Mouse (Mus musculus): ENCODE measurements around the gene Cachd1.

DNA sequence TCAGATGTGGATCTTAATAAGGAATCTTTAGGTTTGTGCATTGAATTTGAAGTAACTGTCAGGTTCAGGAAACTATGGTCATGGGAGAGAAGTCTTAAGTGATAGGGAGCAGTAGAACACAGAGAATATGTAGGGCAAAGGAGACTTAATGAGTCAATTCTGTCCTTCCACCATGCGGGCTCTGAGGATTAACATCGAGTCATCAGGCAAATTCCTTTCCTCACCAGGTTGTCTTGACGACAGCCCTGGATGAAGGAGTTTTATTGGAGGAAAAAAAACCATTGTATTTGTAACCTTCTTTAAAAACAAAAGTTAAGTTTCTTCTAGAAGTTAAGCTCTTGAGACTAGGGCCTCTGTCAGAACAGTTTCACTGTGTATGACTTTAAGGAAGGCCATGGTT is 100.9 kb downstream of the Cachd1 start:
- no peak for TF ChIP-seq CTCF (IDR thresholded peaks at IDR 0.05)
- TF ChIP-seq EP300 (IDR thresholded peaks at IDR 0.05; ENCODE audit: insufficient read depth, low read depth, low read length) = no peak
- TF ChIP-seq POLR2A (IDR thresholded peaks at IDR 0.05; ENCODE audit: insufficient read depth, low read depth, low read length) = no peak

Measured in heart, adult 2 months (tissue).